Mouse (Mus musculus): ENCODE measurements around the gene Uqcc2. TPM values are rescaled to one million over a fixed set of nuclear protein-coding genes. Genes with fewer than 3 reads are reported as not detected.

Uqcc2 gene
- 350 and 361 TPM in 2 replicates for polyA plus RNA-seq (2016; fragmentation: Nextera tagmentation; extraction: Ambion mirVana)

- WGBS = under 1% methylated on average over 46 of the region's 46 CpGs
- Histone ChIP-seq H3K36me3 (peaks cover 9% of the 10 kb centered on the region; the same call in 1 of the 2 replicates), H3K4me3 (replicated peaks) (peak within 1 kb of the TSS; percentile 74), H3K27me3 (peaks cover 5% of the 10 kb centered on the region; the same call in 1 of the 2 replicates), H3K9me3 (no peaks in the 10 kb centered on the region), H3K4me1 (replicated peaks) (peaks cover 61% of the 10 kb centered on the region), H3K9ac (replicated peaks) (peak within 1 kb of the TSS; percentile 68), H3K27ac (peak within 1 kb of the TSS; percentile 73; the same call in 1 of the 2 replicates), H3K4me2 (peak within 1 kb of the TSS; percentile 51)
- peak; percentile 85 for ATAC-seq (ENCODE audit: insufficient number of reproducible peaks, insufficient read depth, low FRiP score, low TSS enrichment, low read depth)
Observed at GRCm38 (mm10) chr17:27133551-27134141, at the start of gene Uqcc2. Gene Uqcc2 (minus strand): TSS chr17:27133916.

- Histone ChIP-seq H3K9me3 (no peaks in the 10 kb centered on the region), H3K4me3 (replicated peaks) (no peak overlapping the region), H3K4me2 (no peak overlapping the region), H3K27ac (no peak overlapping the region), H3K4me1 (replicated peaks) (peaks cover 14% of the 10 kb centered on the region), H3K36me3 (no peaks in the 10 kb centered on the region), H3K27me3 (0 out of 2 replicates have a peak, but pooled peaks cover 1% of the 10 kb centered on the region), H3K9ac (replicated peaks) (no peak overlapping the region)
- WGBS = 81% methylated on average over 5 of the region's 5 CpGs
- ATAC-seq (ENCODE audit: insufficient number of reproducible peaks, insufficient read depth, low FRiP score, low TSS enrichment, low read depth) = no peak
Observed at GRCm38 (mm10) chr17:27182401-27182800, 48.7 kb upstream of the Uqcc2 start.

GRCm38 (mm10) chr17:27181666-27182065 is 48.0 kb upstream of the Uqcc2 start:
- no peaks in the 10 kb centered on the region for H3K36me3 ChIP-seq
- no peaks in the 10 kb centered on the region for H3K27me3 ChIP-seq
- WGBS = 38% methylated on average over 3 of the region's 3 CpGs
- H3K9me3 ChIP-seq = no peaks in the 10 kb centered on the region
- no peak overlapping the region for H3K27ac ChIP-seq
- no peak overlapping the region; the same call in 1 of the 2 replicates for H3K9ac ChIP-seq (replicated peaks)
- H3K4me2 ChIP-seq = no peak overlapping the region
- ATAC-seq (ENCODE audit: insufficient number of reproducible peaks, insufficient read depth, low FRiP score, low TSS enrichment, low read depth) = no peak
- no peak overlapping the region for H3K4me3 ChIP-seq (replicated peaks)
- H3K4me1 ChIP-seq (replicated peaks) = peaks cover 14% of the 10 kb centered on the region

GRCm38 (mm10) chr17:27179681-27180280 is 46.1 kb upstream of the Uqcc2 start:
- Histone ChIP-seq H3K4me1 (replicated peaks) (peaks cover 30% of the 10 kb centered on the region), H3K27ac (no peak overlapping the region), H3K4me2 (no peak overlapping the region), H3K9ac (replicated peaks) (no peak overlapping the region; the same call in 1 of the 2 replicates), H3K9me3 (no peaks in the 10 kb centered on the region), H3K27me3 (no peaks in the 10 kb centered on the region), H3K36me3 (no peaks in the 10 kb centered on the region), H3K4me3 (replicated peaks) (no peak overlapping the region)
- ATAC-seq (ENCODE audit: insufficient number of reproducible peaks, insufficient read depth, low FRiP score, low TSS enrichment, low read depth) = no peak
- 41% methylated on average over 12 of the region's 12 CpGs for WGBS

GRCm38 (mm10) chr17:27178427-27179177 is 44.9 kb upstream of the Uqcc2 start:
- Histone ChIP-seq H3K9me3 (no peaks in the 10 kb centered on the region), H3K4me2 (no peak overlapping the region), H3K9ac (replicated peaks) (no peak overlapping the region), H3K36me3 (no peaks in the 10 kb centered on the region), H3K4me3 (replicated peaks) (no peak overlapping the region), H3K4me1 (replicated peaks) (peaks cover 35% of the 10 kb centered on the region), H3K27ac (no peak overlapping the region), H3K27me3 (no peaks in the 10 kb centered on the region)
- ATAC-seq (ENCODE audit: insufficient number of reproducible peaks, insufficient read depth, low FRiP score, low TSS enrichment, low read depth) = no peak
- WGBS = 91% methylated on average over 17 of the region's 17 CpGs

GRCm38 (mm10) chr17:27178019-27178418 is 44.3 kb upstream of the Uqcc2 start:
- 92% methylated on average over 9 of the region's 9 CpGs for WGBS
- Histone ChIP-seq H3K9me3 (no peaks in the 10 kb centered on the region), H3K4me3 (replicated peaks) (no peak overlapping the region), H3K27ac (no peak overlapping the region), H3K4me1 (replicated peaks) (peaks cover 38% of the 10 kb centered on the region), H3K9ac (replicated peaks) (no peak overlapping the region), H3K36me3 (no peaks in the 10 kb centered on the region), H3K27me3 (no peaks in the 10 kb centered on the region), H3K4me2 (no peak overlapping the region)
- ATAC-seq (ENCODE audit: insufficient number of reproducible peaks, insufficient read depth, low FRiP score, low TSS enrichment, low read depth) = no peak

- H3K36me3 ChIP-seq = no peaks in the 10 kb centered on the region
- no peak overlapping the region for H3K27ac ChIP-seq
- H3K9ac ChIP-seq (replicated peaks) = no peak overlapping the region
- H3K9me3 ChIP-seq = no peaks in the 10 kb centered on the region
- ATAC-seq (ENCODE audit: insufficient number of reproducible peaks, insufficient read depth, low FRiP score, low TSS enrichment, low read depth) = no peak
- H3K4me2 ChIP-seq = no peak overlapping the region
- H3K4me1 ChIP-seq (replicated peaks) = peaks cover 43% of the 10 kb centered on the region
- no peak overlapping the region for H3K4me3 ChIP-seq (replicated peaks)
- 84% methylated on average over 4 of the region's 4 CpGs for WGBS
- no peaks in the 10 kb centered on the region for H3K27me3 ChIP-seq
Observed at GRCm38 (mm10) chr17:27176754-27177153, 43.0 kb upstream of the Uqcc2 start.

GRCm38 (mm10) chr17:27176287-27176686 is 42.6 kb upstream of the Uqcc2 start:
- no peak overlapping the region for H3K4me3 ChIP-seq (replicated peaks)
- peaks cover 43% of the 10 kb centered on the region for H3K4me1 ChIP-seq (replicated peaks)
- 65% methylated on average over 3 of the region's 3 CpGs for WGBS
- no peaks in the 10 kb centered on the region for H3K36me3 ChIP-seq
- H3K27ac ChIP-seq = no peak overlapping the region
- no peak overlapping the region for H3K9ac ChIP-seq (replicated peaks)
- ATAC-seq (ENCODE audit: insufficient number of reproducible peaks, insufficient read depth, low FRiP score, low TSS enrichment, low read depth) = no peak
- H3K9me3 ChIP-seq = no peaks in the 10 kb centered on the region
- no peaks in the 10 kb centered on the region for H3K27me3 ChIP-seq
- H3K4me2 ChIP-seq = no peak overlapping the region

- WGBS = 24% methylated on average over 14 of the region's 14 CpGs
- Histone ChIP-seq H3K9ac (replicated peaks) (peak overlapping the region; percentile 34; the same call in 1 of the 2 replicates), H3K4me3 (replicated peaks) (no peak overlapping the region), H3K36me3 (no peaks in the 10 kb centered on the region), H3K27me3 (no peaks in the 10 kb centered on the region), H3K9me3 (no peaks in the 10 kb centered on the region), H3K4me1 (replicated peaks) (peaks cover 52% of the 10 kb centered on the region), H3K4me2 (peak overlapping the region; percentile 28), H3K27ac (peak overlapping the region; percentile 59; the same call in 1 of the 2 replicates)
- peak; percentile 58; the same call in 1 of the 2 replicates for ATAC-seq (ENCODE audit: insufficient number of reproducible peaks, insufficient read depth, low FRiP score, low TSS enrichment, low read depth)
Observed at GRCm38 (mm10) chr17:27175196-27175874, 41.6 kb upstream of the Uqcc2 start.

GRCm38 (mm10) chr17:27173715-27174114 is 40.0 kb upstream of the Uqcc2 start:
- Histone ChIP-seq H3K27ac (no peak overlapping the region; the same call in 1 of the 2 replicates), H3K9ac (replicated peaks) (no peak overlapping the region), H3K27me3 (no peaks in the 10 kb centered on the region), H3K4me1 (replicated peaks) (peaks cover 52% of the 10 kb centered on the region), H3K9me3 (no peaks in the 10 kb centered on the region), H3K4me3 (replicated peaks) (no peak overlapping the region), H3K36me3 (no peaks in the 10 kb centered on the region), H3K4me2 (no peak overlapping the region)
- 77% methylated on average over 3 of the region's 3 CpGs for WGBS
- no peak for ATAC-seq (ENCODE audit: insufficient number of reproducible peaks, insufficient read depth, low FRiP score, low TSS enrichment, low read depth)

- 90% methylated on average over 9 of the region's 9 CpGs for WGBS
- Histone ChIP-seq H3K4me1 (replicated peaks) (peaks cover 54% of the 10 kb centered on the region), H3K27me3 (no peaks in the 10 kb centered on the region), H3K9ac (replicated peaks) (no peak overlapping the region), H3K4me3 (replicated peaks) (no peak overlapping the region), H3K9me3 (no peaks in the 10 kb centered on the region), H3K4me2 (no peak overlapping the region), H3K27ac (no peak overlapping the region), H3K36me3 (no peaks in the 10 kb centered on the region)
- no peak for ATAC-seq (ENCODE audit: insufficient number of reproducible peaks, insufficient read depth, low FRiP score, low TSS enrichment, low read depth)
Observed at GRCm38 (mm10) chr17:27172459-27172858, 38.7 kb upstream of the Uqcc2 start.
